Mouse (Mus musculus) thymus, postnatal 14 days (tissue): ENCODE measurements at regions not wholly inside any gene's neighbourhood (a gene's known extent, or its start where the extent isn't known, plus 50 kb on each side); places are given as distances from the start of the nearest gene placed in this dataset.
"Not testable (repeated sequence)": the region's sequence is repeated elsewhere in the genome, so short reads cannot be mapped to it uniquely, and the experiment has no call there.

Source experiments
- DNase-seq: peaks from one replicate; pipeline ENCODE4 v3.0.0; 2021

- peak; percentile 91 for DNase-seq
These were observed 300.7 kb downstream of the Vrk1 start for GRCm38 (mm10) chr12:106310585-106311319.

GRCm38 (mm10) chr12:106311320-106311825 is 301.3 kb downstream of the Vrk1 start:
- peak; percentile 50 for DNase-seq

GRCm38 (mm10) chr12:106311831-106312600 is 302.0 kb downstream of the Vrk1 start:
- DNase-seq: peak; percentile 29

GRCm38 (mm10) chr12:106317738-106318137 is 307.7 kb downstream of the Vrk1 start:
- no peak for DNase-seq

- no peak for DNase-seq
These were observed 311.5 kb downstream of the Vrk1 start for GRCm38 (mm10) chr12:106321511-106321910.

- no peak for DNase-seq
These were observed 316.6 kb downstream of the Vrk1 start for GRCm38 (mm10) chr12:106326611-106327010.

GRCm38 (mm10) chr12:106327351-106327750 is 317.3 kb downstream of the Vrk1 start:
- no peak for DNase-seq

GRCm38 (mm10) chr12:106357867-106358266 is 347.8 kb downstream of the Vrk1 start:
- DNase-seq: no peak

GRCm38 (mm10) chr12:106361646-106362045 is 351.6 kb downstream of the Vrk1 start:
- DNase-seq: not testable (repeated sequence)

- no peak for DNase-seq
These were observed 364.9 kb downstream of the Vrk1 start for GRCm38 (mm10) chr12:106374840-106375375.

- no peak for DNase-seq
These were observed 365.9 kb downstream of the Vrk1 start for GRCm38 (mm10) chr12:106375886-106376285.

- DNase-seq: no peak
These were observed 366.8 kb downstream of the Vrk1 start for GRCm38 (mm10) chr12:106376783-106377182.

GRCm38 (mm10) chr12:106377281-106377680 is 367.3 kb downstream of the Vrk1 start:
- no peak for DNase-seq

- no peak for DNase-seq
These were observed 367.7 kb downstream of the Vrk1 start for GRCm38 (mm10) chr12:106377761-106378160.

GRCm38 (mm10) chr12:106378303-106379075 is 368.5 kb downstream of the Vrk1 start:
- DNase-seq: no peak

GRCm38 (mm10) chr12:106379151-106379594 is 369.1 kb downstream of the Vrk1 start:
- DNase-seq: peak; percentile 69

- DNase-seq: peak; percentile 11
These were observed 369.8 kb downstream of the Vrk1 start for GRCm38 (mm10) chr12:106379779-106380178.

- DNase-seq: no peak
These were observed 371.8 kb downstream of the Vrk1 start for GRCm38 (mm10) chr12:106381821-106382220.

- DNase-seq: no peak
These were observed 379.2 kb downstream of the Vrk1 start for GRCm38 (mm10) chr12:106389214-106389613.

- DNase-seq: no peak
These were observed 382.3 kb downstream of the Vrk1 start for GRCm38 (mm10) chr12:106392316-106392715.

- no peak for DNase-seq
These were observed 389.1 kb downstream of the Vrk1 start for GRCm38 (mm10) chr12:106399085-106399484.

- peak; percentile 51 for DNase-seq
These were observed 401.0 kb downstream of the Vrk1 start for GRCm38 (mm10) chr12:106411075-106411474.

- no peak for DNase-seq
These were observed 416.6 kb downstream of the Vrk1 start for GRCm38 (mm10) chr12:106426631-106427030.
